Mouse (Mus musculus): ENCODE results near the gene Galnt17.

The Galnt17 gene

DNA sequence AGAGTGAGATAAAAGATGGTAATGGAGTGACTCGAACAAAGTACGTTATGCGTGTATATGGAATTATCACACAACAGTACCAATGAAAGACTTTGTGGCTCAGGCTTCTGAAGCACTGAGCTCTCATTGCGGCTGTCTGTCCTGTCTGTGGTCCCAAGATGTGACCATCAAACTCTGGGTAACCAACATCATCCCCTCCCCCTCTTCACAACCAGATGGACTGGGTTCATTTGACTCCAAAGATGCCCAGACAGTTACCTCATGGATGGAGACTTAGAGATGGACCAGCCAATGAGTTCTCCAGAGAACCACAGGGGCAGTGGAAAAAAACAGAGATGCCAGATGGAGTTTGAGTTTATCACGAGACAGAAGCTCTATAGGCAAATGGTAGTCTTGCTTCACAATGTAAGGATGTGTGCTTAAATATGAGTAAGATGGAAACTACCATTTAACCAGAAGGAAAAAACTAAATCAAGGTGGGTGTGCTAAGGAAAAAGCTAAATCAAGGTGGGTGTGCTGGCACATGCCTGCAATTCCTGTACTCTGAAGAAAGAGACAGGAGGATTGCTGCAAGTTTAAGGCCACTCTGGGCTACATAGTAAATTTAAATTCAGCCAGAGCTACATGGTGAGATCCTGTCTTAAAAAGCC is 190.8 kb downstream of the Galnt17 start:
- DNase-seq, result no peak

DNA sequence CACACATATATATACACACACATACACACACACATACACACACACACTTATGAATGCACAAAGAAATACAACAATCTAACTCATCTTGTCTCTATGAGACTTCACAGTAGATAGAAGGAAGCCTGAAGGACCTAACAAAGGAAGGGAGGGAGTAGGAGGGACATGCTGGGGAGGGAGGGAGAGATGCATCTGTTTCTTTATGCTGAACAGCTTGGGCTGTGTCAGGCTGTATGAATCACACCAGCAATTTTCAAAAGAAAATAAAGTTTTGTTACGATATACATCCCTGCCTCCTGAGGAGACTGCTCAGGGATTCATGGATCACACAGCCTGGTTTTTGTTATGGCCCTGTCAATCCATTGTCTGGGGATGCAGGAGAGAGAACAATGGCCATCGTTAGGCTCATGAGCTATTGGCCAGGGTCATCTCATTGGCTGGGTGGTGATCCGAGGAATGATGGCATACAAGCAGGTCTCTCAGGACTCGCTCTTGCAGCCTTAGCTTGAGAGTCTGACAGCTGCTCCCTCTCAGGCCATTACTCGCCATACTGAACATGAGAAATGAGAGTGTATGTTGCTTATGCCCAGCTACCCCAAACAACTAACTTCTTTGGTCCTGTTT is 194.3 kb downstream of the Galnt17 start:
- DNase-seq, result no peak

DNA sequence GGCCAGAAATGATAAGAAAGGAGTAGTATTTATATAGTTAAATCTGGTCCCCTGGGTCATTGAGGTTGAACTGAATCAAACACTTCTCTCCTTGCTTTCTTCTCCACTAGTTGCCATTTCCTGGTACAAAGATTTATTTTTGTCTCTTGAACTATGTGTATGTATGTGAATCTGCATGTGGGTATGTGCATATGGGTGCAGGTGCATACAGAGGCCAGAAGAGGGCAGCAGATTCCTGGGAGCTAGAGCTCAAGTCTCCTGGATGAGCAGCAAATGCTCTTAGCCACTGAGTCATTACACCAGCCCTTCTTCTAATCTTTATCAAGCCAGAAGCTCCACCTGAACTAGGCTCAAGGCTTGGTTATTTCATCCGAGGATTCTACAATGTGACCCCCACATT is 201.1 kb downstream of the Galnt17 start:
- DNase-seq, result no peak

DNA sequence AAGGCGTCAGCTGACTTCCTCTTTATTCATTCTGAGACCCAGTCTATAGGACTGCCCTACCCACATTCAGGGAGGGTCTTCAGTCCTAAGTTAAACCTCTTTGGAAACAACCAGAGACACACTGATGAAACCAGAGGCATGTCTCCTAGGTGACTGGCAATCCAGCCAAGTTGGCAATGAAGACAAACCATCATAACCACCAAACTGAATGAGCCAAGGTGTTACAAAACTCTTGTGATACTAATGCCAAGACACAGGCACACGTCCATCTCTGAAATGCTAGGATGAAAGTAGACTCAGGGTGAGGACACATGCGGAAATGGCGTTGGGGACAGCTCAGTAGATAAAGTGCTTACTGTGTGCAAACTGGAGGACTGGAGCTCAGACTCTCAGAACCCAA is 211.5 kb downstream of the Galnt17 start:
- no peak for DNase-seq

DNA sequence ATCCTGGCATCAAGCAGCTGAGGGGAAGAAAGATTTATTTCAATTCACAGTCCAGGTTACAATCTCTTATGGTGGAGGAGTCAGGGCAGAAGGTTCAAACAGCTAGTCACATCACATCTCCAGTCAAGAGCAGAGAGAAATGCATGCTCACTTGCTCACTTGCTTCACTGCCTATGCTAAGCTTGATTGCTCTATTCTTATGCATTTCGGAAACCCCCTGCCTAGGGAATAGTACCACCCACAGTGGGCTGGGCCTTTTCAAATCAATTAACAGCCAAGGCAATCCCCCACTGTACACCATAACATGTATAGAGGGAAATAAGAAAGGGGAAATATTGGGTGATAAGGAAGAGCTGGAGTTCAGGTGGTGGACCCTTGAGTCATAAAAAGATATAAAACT is 212.7 kb downstream of the Galnt17 start:
- DNase-seq, result no peak

DNA sequence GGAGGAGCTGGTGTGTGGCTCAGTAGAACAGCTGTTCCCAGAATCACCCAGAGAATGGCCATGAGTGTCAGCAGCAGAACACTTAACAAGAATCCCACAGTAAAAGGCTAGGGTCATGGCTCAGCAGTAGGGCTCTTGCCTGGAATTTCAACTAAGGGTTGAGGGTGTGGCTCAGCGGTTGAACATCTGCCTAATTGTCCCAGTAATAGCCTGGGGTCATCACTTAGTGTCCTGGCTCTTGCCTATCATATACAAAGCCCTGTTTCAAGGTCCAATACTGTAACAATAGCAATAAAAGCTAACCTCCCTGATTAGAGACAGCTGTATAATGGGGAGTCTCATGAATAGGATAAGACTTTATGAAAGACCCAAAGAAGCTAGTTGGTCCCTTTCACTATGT is 213.5 kb downstream of the Galnt17 start:
- no peak for DNase-seq

DNA sequence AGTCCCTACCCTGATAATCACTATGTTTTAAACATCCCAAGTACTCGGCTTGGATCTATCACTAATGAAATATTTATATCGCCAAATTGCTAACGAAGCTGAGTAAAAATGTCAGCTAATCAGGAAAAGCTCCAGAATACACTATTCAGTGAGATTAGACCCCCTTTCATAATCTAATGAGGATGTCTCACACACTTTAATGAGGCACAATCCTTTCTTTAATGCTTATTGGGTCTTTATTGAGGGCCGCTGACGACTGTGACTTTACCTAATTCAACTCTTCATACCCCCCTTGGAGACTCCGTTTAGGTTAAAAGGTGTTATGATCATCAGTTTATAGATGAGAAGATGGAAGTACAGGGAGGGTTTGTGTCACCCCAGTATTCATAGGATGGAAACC is 214.2 kb downstream of the Galnt17 start:
- DNase-seq, result no peak

DNA sequence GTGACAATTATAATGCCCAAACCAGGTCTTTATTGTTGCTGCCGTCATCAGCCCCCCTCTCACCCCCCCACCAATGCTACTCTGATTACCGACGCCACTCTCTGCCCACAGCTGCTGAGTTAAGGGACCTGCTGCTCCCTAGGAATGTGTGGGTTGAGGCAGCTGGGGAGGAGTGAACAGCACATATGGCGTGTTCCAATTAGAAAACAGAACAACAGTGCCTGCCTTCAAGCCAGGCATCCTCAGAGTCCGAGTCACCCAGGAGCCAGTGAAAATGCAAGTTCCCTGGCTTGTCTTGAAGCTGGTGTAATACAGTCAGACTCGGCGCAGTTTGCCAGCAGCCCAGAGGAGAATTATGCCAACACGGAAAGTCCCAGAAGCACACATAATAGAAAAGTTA is 218.4 kb downstream of the Galnt17 start:
- DNase-seq, result no peak

DNA sequence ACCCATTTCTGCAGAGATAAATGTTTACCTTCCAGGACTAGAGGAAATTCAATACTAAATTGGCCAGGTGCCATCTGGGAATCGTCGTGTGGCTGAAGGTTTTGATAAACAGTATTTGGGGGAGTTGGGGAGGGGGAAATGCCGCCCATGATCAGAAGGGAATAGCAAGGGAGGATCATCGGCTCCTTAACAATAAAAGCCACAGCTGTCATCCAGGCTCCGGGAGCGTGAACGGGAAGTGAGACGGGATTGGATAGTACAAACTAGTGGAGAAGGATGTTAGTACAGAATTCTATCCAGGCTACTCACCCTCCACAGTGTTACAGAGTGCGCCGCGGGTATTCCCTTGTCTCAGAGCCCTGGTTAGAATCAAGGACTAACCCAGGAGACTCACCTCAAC is 219.4 kb downstream of the Galnt17 start:
- DNase-seq, result no peak

DNA sequence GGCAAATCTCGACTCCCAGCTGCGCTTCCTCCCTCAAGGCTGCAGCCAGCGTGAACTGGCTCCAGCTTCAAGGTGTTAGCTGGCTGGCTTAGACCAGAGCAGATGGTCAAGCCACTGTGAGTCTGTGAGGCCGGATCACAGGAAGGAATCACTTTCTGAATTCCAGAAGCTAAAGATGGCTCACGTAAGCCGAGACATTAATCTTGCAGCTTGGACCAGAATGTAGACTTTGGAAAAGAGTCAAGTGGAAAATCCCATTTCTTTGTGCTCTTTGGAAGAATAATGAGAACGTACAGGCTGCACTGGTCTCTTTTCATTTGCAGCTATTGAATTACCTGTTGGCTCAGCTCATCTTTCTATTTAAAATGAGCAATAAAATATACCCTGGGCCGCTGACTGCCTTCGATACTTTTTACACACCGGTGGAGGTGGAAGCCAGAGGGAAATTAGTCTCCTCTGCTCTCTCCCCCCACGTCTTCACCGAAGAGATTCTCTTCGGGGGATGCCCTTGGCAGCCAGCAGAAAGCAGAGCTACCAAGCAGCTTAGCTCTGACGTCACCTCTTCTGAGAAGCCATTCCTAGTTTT is 225.1 kb downstream of the Galnt17 start:
- no peak for DNase-seq

DNA sequence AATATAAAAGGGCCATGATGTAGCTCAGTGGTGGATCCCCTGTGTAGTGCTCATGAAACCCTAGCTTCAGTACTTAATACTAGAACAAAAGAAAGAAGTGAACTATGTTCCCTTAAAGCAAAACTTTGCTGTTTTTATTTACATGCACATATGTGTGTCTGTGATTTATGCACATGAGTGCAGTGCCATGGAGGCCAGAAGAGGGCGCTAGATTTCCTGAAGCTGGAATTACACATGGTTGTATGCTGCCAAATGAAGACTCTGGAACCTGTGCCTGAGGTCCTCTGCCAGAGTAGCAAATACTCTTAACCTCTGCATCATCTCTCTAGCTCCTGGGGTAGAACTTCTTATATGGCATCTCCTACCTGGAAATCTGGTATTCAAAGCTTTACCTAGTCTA is 230.6 kb downstream of the Galnt17 start:
- no peak for DNase-seq

DNA sequence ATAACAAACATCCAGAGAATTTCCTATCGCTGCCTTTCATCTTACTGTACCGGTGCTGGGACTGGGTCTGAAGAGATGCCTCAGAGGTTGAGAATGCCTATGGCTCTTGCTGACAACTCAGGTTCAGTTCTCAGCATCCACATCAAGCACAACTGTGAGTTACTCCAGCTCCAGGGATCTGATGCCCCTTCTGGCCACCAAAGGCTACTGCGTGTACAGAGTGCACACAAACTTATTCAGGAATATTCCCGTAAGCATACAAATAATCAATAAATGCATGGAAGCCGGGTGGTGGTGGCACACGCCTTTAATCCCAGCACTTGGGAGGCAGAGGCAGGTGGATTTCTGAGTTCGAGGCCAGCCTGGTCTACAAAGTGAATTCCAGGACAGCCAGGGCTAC is 232.5 kb downstream of the Galnt17 start:
- DNase-seq, result no peak

DNA sequence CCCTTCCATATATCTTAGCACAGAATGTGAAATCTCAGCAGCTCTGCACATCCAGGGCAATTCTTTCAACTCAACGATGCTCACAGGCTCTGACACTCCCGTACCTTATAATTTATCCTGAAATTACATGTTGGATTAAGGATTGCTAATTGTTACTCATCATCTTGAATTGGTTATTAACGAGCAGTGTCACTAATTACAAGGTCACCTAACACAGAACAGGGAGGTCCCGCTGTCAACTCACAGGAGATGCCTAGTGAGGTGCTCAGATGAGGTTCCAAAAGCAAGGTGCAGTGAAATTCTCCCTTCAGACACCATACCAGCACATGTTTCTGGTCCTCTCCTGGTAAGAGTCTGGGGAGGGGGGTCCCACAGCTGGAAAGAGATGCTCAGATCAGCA is 234.0 kb downstream of the Galnt17 start:
- DNase-seq, result no peak

DNA sequence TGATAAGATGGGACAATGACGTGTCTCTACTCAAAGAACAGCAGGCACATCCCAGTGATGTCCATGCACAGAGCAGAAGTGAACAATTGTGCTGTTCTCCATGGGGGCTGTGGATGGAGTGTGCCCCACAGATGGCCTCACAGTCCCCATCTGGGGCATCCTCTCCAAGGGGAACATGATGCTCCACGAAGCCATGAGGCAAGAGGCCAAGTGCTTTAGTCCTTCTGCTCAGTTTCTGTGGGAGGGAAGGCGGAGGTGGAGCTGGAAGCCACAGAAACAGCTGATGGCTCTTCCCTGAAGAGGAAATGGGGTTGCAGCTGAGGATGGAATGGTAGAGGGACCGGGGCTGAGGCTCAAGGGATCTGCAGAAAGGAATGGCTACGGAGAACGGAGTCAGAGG is 243.1 kb downstream of the Galnt17 start:
- DNase-seq, result no peak

DNA sequence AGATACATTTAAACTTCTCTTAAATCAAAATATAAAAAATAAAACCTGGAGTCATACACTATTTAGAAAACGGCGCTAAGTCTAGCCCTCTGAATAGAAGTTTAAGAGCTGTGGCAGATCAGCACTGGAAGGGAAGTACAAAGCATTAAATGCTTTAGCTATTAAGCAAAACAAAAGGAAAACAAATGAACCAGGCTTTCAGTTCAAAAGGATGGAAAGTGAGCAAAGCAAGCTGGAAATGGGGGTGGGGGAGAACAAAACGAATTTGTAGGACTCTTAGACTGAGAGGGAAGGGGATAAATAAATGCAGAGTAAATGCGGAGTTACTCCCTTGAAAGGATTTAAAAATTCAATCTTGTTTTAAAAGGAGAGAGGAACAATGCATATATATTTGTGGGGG is 259.8 kb downstream of the Galnt17 start:
- no peak for DNase-seq

DNA sequence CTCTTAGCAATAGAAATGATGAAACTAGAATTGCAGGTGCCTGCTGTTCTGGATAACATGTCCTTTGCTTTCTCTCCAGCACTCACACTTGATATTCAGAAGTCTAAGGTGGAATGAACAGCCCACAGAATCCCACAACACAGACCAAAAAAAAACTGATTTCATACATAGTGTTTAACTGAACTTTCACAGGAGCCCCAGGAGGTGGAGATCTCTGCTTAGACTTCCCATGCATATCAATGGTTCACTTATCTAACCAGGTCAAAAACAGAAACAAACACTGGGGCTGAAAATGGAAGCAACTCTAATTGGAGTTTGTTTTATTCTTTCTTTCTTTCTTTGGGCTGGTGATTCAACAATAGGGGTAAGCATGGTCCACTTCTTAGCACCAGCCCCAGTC is 265.2 kb downstream of the Galnt17 start:
- no peak for DNase-seq

DNA sequence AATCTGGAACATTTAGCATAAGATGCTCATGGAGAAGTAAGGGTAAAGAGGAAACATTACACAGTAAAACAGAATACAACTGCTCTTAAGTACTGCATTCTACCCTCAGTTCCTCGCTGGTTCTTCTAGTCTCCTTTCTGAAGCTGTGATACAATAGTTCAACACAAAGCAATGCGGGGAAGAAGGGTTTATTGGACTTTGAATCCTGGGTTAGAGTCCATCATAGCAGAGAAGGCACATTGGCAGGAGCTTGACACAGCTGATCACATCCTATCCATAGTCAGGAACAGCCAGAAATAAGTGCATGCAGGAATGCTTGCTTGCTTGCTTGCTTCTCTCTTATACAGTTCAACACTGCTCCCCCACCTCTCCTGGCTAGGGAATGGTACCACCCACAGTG is 267.9 kb downstream of the Galnt17 start:
- DNase-seq, result no peak

DNA sequence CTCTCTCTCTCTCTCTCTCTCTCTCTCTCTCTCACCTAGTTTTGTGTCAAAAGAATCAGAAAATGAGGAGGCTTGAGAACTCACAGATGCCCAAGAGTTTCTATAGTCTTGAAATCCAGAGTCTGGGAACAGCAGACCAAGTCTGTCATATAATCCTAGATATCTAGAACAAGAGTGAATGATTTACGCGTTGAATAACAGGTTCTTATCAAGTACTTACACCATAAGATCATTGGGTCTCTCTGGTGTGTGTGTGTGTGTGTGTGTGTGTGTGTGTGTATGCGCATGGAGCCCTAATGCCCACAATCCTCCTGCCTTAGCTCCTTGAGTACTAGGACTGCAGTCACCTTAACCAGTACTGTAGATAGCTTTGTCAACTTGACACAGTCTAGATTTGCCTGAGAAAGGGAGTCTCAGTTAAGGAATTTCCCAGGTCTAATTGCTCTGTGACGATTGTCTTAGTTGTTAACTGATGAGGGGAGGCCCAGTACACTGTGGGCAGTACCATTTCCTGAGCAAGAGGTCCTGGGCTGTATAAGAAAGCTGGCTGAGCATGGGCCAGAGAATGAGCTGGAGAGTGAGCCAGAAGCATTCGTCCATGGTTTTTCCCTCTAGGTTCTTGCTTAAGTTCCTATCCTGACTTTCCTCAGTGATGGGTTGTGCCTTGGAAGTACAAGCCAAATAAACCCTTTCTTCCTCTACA is 268.5 kb downstream of the Galnt17 start:
- no peak for DNase-seq

DNA sequence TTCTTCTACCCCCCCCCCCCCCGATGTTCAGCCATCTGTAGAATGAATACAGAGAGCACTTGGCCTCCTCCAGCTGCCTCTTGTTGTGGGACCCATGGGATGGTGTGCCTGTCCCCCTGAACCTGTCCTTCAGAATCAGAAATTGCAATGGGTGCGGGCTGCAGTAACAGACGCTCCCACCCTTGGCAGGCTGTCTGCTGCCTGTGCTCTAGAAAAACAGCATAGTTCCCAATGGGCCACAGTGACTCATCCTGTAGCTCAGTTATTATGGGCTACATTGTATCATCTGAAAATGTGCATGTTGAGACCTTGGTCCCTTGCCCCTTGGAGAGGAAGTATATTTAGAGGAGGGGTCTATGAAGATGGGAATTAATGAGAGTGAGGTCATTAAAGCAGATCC is 283.8 kb downstream of the Galnt17 start:
- DNase-seq, result no peak

DNA sequence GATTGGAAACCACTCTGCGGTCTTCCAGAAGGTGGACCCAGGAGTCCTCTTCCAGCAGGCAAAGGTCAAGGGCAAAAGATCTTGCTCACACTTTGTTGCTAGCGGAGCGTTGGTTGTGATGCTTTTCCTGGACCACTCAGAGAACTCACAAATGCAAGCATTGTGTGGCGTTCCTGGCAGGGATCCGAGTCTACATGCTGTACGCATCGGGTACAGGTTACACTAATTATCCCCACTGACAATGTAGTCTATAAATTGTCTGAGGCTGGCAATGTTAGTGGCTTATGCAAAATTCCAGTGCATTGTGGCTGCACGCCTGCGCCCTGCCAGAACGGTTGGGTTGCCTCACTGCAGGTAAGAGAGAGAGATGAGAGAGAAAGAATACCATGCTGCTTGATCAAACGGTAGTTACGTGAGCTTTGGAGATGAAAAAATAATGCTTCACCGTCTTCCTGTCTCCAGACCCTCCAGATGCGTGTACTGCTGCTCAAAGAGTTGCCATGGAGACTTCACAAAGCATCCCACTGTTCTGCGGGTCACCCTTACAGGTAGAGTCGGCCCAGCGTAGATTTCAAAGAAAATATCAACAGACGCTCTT is 285.8 kb downstream of the Galnt17 start:
- DNase-seq, result no peak

DNA sequence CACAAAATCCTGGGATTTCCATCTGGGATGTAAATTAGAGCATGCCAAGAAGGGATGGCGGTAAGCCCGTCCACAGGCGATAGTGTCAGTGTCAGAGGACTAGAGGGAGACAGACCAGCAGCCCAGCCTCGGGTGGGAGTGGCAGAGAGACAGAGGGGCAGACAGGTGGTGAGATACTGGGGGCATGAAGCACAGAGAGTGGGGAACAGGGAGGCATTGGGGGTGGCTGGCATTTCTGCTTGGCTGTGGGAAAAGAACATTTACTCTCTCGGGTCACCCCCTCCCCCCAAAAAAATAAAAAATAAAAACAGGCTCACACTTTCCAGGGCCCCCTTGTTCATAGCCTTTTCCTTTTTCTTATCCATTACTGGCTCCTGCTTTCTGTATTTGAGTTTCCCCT is 287.4 kb downstream of the Galnt17 start:
- no peak for DNase-seq

DNA sequence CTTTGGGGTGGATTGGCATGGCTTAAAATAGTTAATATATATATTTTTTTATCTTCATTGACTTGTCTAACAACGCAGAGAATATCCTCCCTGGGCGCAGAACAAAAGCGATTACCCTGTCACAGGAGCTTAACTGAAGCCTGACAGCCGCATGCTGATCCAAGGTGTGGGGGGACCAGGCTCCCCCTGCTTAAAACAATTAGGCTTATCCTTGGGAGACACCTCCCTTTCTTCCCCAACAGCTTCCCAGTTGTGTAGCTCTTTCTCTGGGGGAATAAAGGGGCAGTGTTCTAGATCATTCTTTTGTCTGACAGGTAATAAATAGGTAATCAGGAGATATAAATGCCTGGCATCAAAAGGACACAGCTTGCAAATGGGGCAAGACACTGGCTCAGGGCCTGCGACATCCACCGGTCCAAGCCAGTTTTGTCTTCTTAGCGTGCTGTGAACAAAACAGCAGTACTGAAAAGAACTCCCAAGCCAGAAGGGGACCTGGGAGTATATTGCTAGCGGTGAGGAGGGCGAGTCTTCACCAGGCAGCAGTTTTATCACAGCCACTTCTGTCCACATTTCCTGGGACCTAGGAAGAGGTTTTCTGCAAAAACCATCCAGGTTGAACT is 288.8 kb downstream of the Galnt17 start:
- DNase-seq, result no peak

DNA sequence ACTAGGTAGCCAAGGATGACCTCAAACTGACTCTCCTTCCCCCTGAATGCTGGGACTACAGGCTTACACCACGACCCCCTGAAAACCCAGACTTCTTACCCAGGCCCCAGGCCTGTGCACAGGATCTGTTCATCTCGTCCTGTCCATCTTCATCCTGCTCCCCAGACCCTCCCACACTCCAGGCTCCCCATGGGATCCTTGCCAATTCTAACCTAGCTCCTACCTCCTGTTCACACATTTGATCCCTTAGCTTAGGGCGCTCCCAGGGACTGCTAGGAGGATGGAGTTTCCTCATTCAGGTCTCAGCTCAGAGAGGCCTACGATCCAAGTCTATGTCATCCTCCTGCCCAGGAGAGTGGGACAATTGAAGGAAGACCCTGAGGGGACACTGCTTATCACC is 292.2 kb downstream of the Galnt17 start:
- DNase-seq, result no peak

Data from thymus, adult 18-20 months (tissue).